Mouse (Mus musculus) cerebellum, adult 2 months (tissue): ENCODE measurements around the gene Dohh. TPM values are rescaled to one million over a fixed set of nuclear protein-coding genes. Genes with fewer than 3 reads are reported as not detected.

ENCODE experiments used
- DNase-seq, 2 experiments: peaks; one replicate each; pipeline ENCODE4 v3.0.0; 2021
- H3K27ac ChIP-seq: fragments of 200-500 bp; 2 replicates; pipeline ENCODE4 v1.5.1; 2012; ENCODE audit warnings: low read length, control low read depth, inconsistent platforms; ENCODE audit not compliant: insufficient read depth
- H3K27me3 ChIP-seq: fragments of 200-500 bp; 2 replicates; pipeline ENCODE4 v1.6.1; 2012; ENCODE audit warnings: inconsistent platforms, mild to moderate bottlenecking, low read length, moderate library complexity; ENCODE audit not compliant: control insufficient read depth, insufficient read depth
- H3K4me1 ChIP-seq: fragments of 200-500 bp; 2 replicates; pipeline ENCODE4 v1.6.1; 2011; ENCODE audit warnings: low read length; ENCODE audit not compliant: control insufficient read depth, insufficient read depth
- H3K4me3 ChIP-seq: fragments of 200-500 bp; replicated peaks from 2 replicates; pipeline ENCODE3; 2011; ENCODE audit warnings: mild to moderate bottlenecking, low read depth, low read length, control low read depth; ENCODE audit not compliant: insufficient read depth
- CTCF ChIP-seq: fragments of 200-500 bp; IDR thresholded peaks from 2 replicates; pipeline ENCODE4 v1.5.1; 2011; ENCODE audit warnings: low read depth, mild to moderate bottlenecking, control low read depth, low read length, moderate library complexity, borderline replicate concordance; ENCODE audit not compliant: insufficient read depth
- POLR2A ChIP-seq: fragments of 200-500 bp; IDR thresholded peaks from 2 replicates; pipeline ENCODE4 v1.6.1; 2011; ENCODE audit warnings: low read length, control low read depth, borderline replicate concordance; ENCODE audit not compliant: insufficient read depth
- WGBS: fragments of 180-500 bp; shearing (Covaris S2); methylation state at CpG from one replicate; pipeline ENCODE4 v1.1.7; 2018; 5-methylcytosine and 5-hydroxymethylcytosine counted together
- polyA plus RNA-seq: library from polyadenylated mRNA; depleted of rRNA; stranded (reverse); fragments of >200 nt; gene quantifications from 2 replicates; pipeline ENCODE4 v1.2.3, GENCODE M21; 2012

Dohh gene
- polyA plus RNA-seq, 1 experiment = 93.1 TPM

DNA sequence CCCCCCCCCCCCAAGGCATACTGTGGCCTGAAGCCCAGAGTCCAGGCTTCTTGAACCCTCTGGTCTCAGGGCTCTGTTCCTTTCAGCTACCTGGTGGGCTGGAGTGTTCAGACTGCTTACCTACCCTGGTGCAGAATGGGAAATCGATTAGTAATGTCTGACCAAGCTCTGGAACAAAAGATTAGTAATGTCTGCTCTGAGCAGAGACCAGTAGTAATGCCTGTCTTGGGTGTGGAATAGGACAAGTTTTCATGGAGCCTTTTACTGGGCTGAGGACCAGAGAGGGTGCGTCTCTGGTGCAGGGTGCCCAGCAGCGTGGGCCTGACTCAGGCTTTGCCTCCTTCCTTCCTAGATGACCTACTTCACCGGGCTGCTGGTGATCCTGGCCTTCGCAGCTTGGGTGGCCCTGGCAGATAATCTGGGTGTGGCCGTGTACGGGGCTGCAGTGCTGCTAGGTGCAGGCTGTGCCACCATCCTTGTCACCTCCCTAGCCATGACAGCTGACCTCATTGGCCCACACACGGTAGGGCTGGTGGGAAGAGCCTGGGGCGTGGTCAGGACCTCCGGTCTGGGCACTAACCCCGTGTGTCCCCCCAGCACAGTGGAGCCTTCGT is 21.8 kb upstream of the Dohh start:
- no peak for DNase-seq
- Histone ChIP-seq H3K4me1 (peaks cover 30% of the 10 kb centered on the region), H3K4me3 (no peak overlapping the region), H3K27me3 (no peaks in the 10 kb centered on the region), H3K27ac (no peak overlapping the region)
- 82% methylated on average over 12 of the region's 12 CpGs for WGBS
- TF ChIP-seq POLR2A = no peak
- TF ChIP-seq CTCF = no peak

DNA sequence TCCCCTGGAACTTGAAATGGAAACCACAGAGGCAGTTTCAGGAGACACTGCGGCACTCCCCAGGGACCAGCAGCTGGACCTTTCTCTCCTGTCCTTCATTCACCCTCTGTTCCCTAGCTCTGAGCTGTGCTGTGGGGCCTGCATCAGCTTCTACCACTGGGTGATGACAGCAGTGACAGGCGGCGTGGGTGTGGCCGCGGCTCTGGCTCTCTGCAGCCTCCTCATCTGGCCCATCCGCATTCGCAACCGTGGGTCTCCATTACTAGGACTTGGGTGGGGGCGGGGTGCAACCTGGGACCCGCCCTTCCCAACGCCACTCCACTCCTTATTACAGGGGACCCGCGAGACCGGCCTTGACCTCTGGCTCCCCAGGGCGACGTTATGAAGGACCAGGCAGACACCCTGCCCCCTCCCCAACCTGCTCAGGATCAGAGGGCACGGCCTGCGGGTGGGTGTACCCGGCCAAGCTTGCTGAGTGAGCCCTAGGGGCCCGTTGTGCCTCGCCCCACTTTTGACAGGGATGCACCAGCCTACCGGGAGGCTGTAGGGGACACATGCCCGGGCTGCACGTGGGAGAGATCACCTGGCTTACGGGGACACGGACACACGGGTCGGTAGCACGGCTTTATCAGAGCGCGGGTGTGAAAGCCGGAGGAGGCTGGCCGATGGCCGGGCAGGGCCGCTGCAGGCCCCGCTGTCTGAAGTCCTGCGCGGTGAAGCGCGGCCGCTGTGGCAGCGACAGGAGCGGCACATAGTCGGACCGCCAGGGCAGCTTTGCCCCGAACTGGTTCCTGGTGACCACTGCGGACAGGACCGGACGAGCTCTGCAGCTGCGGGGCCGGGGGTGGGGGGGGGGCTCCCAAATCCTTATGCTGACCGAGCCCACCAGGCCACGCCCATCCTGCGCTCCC is 20.5 kb upstream of the Dohh start:
- no peak overlapping the region for H3K4me3 ChIP-seq
- H3K27me3 ChIP-seq = no peaks in the 10 kb centered on the region
- peaks cover 27% of the 10 kb centered on the region for H3K4me1 ChIP-seq
- TF ChIP-seq CTCF (no peak), POLR2A (no peak)
- WGBS = 46% methylated on average over 54 of the region's 54 CpGs
- no peak for DNase-seq
- no peak overlapping the region for H3K27ac ChIP-seq

DNA sequence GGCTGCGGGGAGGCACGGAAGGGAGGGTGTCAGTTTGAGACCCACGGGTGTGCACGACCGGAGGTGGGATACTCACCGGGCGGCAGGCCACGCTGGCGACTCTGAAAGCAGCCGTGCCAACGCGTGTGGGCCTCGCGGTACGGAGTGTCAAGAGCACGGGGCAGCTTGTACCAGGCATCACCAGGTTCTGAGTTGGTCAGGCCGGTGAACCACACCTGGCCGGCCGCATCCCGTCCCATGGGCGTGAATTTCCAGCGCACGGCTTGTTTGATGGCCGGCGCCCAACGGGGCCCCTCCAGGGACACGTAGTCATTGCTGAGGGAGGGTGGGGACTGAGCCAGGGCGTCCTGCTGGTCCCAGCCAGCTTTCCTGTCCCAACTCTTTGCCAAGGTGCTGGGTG is 19.6 kb upstream of the Dohh start:
- H3K4me1 ChIP-seq = peaks cover 20% of the 10 kb centered on the region
- DNase-seq = peak in 1 of 2 experiments; percentile 53
- WGBS = 15% methylated on average over 28 of the region's 28 CpGs
- no peak for TF ChIP-seq POLR2A
- TF ChIP-seq CTCF = no peak
- H3K27ac ChIP-seq = no peak overlapping the region
- no peak overlapping the region for H3K4me3 ChIP-seq
- no peaks in the 10 kb centered on the region for H3K27me3 ChIP-seq

DNA sequence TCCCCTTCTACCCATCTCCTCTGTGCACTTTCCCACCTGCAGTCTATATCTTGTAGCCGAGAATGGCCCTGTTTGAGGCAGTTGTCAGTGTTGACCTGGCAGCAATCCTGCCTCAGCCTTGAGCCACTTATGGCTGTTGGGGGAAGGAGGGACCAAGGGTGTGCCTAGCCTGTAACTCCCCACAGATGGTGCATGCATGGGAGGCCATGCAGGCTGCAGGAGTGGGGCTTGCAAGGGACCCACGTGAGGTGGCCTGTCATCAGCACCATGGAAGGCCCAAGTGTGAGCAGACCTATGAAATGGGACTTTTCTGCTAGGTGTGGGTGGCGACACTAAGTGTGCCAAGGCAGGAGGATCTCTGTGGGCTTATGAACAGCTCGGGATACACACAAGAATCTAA is 19.2 kb upstream of the Dohh start:
- DNase-seq = peak in 1 of 2 experiments; percentile 41
- Histone ChIP-seq H3K27me3 (no peaks in the 10 kb centered on the region), H3K4me1 (peaks cover 16% of the 10 kb centered on the region), H3K27ac (no peak overlapping the region), H3K4me3 (no peak overlapping the region)
- 38% methylated on average over 4 of the region's 4 CpGs for WGBS
- TF ChIP-seq POLR2A = no peak

DNA sequence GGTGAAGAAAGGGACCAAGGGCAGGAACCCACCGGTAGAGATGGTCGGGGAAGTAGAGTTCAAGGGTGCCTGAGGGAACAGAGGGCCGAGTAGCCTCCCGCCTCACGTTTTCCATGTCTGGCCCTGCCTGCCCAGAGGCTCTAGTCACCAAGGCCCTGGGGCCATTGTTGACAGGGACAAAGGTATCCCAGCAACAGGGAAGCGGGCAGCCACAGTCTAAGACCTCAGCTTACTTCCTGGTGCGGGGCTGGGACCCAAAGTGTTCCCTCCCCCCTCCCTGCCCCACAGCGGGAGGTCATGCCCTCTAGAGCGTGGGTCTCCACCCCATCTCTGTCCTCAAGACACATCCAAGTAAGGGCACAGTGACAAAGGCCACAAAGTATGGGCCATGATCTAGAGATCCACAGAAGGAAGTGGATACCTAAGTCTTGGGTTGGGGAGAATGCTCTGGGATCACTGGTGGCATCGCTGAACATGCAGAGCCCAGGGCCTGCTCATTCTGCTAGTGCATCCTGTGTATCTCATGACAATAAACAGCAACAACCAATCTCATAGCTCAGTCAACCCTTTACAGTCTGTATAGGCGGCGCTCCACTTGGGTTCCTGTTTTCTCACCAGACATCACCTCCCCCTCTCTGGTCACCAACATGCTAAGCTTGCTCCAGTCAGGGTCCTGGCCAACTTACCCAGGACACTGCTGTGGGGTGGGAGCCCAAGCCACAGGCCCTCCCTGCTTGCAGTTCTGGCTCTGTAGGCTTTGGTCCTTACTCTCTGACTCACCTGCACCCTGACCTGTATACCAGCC is 18.4 kb upstream of the Dohh start, which contains the start of gene 4930404N11Rik:
Gene 4930404N11Rik, minus strand, starts transcription at position 145 of the 805 bp plus-strand sequence.
- no peak within 1 kb of the TSS for H3K27ac ChIP-seq
- peaks cover 15% of the 10 kb centered on the region for H3K4me1 ChIP-seq
- TF ChIP-seq POLR2A (no peak), CTCF (no peak)
- no peak within 1 kb of the TSS for H3K4me3 ChIP-seq
- no peaks in the 10 kb centered on the region for H3K27me3 ChIP-seq
- WGBS = 44% methylated on average over 12 of the region's 12 CpGs
- DNase-seq = no peak

- H3K27ac ChIP-seq = no peak overlapping the region
- WGBS = 58% methylated on average over 6 of the region's 6 CpGs
- H3K27me3 ChIP-seq = no peaks in the 10 kb centered on the region
These were observed 17.6 kb upstream of the Dohh start for GRCm38 (mm10) chr10:81366477-81367206.

DNA sequence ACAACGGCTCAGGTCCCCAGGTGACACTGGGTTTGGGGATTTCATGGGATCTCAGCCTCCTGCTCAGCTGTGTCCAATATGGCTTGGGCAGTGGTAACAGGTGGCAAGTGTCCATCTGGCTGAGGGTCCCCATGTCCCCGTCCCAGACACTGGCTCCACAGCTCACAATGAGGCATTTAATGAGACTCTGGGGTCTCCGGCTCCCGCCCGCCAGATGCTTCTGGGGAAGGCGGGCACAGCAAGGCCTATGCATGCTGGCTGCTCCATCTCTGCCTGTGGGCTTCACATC is 17.1 kb upstream of the Dohh start:
- peaks cover 15% of the 10 kb centered on the region for H3K4me1 ChIP-seq
- DNase-seq = no peak
- no peak overlapping the region for H3K27ac ChIP-seq
- 54% methylated on average over 6 of the region's 6 CpGs for WGBS
- H3K4me3 ChIP-seq = no peak overlapping the region
- TF ChIP-seq CTCF = no peak
- TF ChIP-seq POLR2A = no peak
- no peaks in the 10 kb centered on the region for H3K27me3 ChIP-seq

More at GRCm38 (mm10) chr10:81366477-81367206, 17.6 kb upstream of the Dohh start:
- H3K4me1 ChIP-seq = peaks cover 15% of the 10 kb centered on the region
- no peak for DNase-seq
- TF ChIP-seq CTCF (no peak), POLR2A (no peak)
- no peak overlapping the region for H3K4me3 ChIP-seq
